Mouse (Mus musculus) MEL (cell line): ENCODE measurements around the gene Ucn2.

Source experiments
- CTCF ChIP-seq, 3 experiments: IDR thresholded peaks in 2 of 3; conservative IDR thresholded peaks in 1 of 3; 2 replicates each; pipeline ENCODE4 v1.5.1; 2011 to 2012; ENCODE audit warnings: low read length in 3 of 3, low read depth in 2 of 3, mild to moderate bottlenecking in 2 of 3, improper control_type of control experiment in 1 of 3, inconsistent platforms in 1 of 3, mixed read lengths in 1 of 3, moderate library complexity in 1 of 3; ENCODE audit not compliant: control insufficient read depth in 1 of 3, insufficient read depth in 1 of 3, poor library complexity in 1 of 3, severe bottlenecking in 1 of 3
- ELF1 ChIP-seq: IDR thresholded peaks from 2 replicates; pipeline ENCODE4 v1.6.1; 2014; ENCODE audit warnings: low read depth, mild to moderate bottlenecking, inconsistent platforms, low read length, improper control_type of control experiment, moderate library complexity
- EP300 ChIP-seq, 2 experiments: IDR thresholded peaks; 2 replicates each; pipeline ENCODE4 v1.6.1; 2011; ENCODE audit warnings: improper control_type of control experiment in 2 of 2, low read length in 2 of 2, low read depth in 1 of 2, mild to moderate bottlenecking in 1 of 2
- MAFK ChIP-seq: IDR thresholded peaks from 2 replicates; pipeline ENCODE4 v1.6.1; 2011; ENCODE audit warnings: low read depth, mild to moderate bottlenecking, low read length, improper control_type of control experiment, borderline replicate concordance
- MAX ChIP-seq: IDR thresholded peaks from 2 replicates; pipeline ENCODE4 v1.6.1; 2011; ENCODE audit warnings: low read length, improper control_type of control experiment
- MYB ChIP-seq: IDR thresholded peaks from 2 replicates; pipeline ENCODE4 v1.6.1; 2011; ENCODE audit warnings: mild to moderate bottlenecking, low read depth, low read length, improper control_type of control experiment
- MYC ChIP-seq: IDR thresholded peaks from 2 replicates; pipeline ENCODE4 v1.6.1; 2011; ENCODE audit warnings: low read depth, mild to moderate bottlenecking, low read length, improper control_type of control experiment, moderate library complexity
- POLR2A ChIP-seq, 2 experiments: IDR thresholded peaks; 2 replicates each; pipeline ENCODE4 v1.6.1; 2011 to 2012; ENCODE audit warnings: low read length in 2 of 2, mild to moderate bottlenecking in 2 of 2, control low read depth in 1 of 2, improper control_type of control experiment in 1 of 2, low read depth in 1 of 2, moderate library complexity in 1 of 2; ENCODE audit not compliant: control insufficient read depth in 1 of 2, insufficient read depth in 1 of 2, poor library complexity in 1 of 2
- POLR2AphosphoS5 ChIP-seq: IDR thresholded peaks from 2 replicates; pipeline ENCODE4 v1.6.1; 2012; ENCODE audit warnings: low read depth, borderline replicate concordance, mild to moderate bottlenecking, inconsistent platforms, low read length, moderate library complexity, mixed read lengths
- USF1 ChIP-seq: IDR thresholded peaks from 2 replicates; pipeline ENCODE4 v1.6.1; 2014; ENCODE audit warnings: low read depth, mild to moderate bottlenecking, inconsistent platforms, low read length, improper control_type of control experiment, moderate library complexity
- ZC3H11A ChIP-seq: IDR thresholded peaks from 2 replicates; pipeline ENCODE4 v1.6.1; 2012; ENCODE audit warnings: low read depth, mild to moderate bottlenecking, inconsistent platforms, low read length, improper control_type of control experiment
- ZNF384 ChIP-seq: IDR thresholded peaks from 2 replicates; pipeline ENCODE4 v1.6.1; 2012; ENCODE audit warnings: low read depth, mild to moderate bottlenecking, inconsistent platforms, low read length, improper control_type of control experiment

DNA sequence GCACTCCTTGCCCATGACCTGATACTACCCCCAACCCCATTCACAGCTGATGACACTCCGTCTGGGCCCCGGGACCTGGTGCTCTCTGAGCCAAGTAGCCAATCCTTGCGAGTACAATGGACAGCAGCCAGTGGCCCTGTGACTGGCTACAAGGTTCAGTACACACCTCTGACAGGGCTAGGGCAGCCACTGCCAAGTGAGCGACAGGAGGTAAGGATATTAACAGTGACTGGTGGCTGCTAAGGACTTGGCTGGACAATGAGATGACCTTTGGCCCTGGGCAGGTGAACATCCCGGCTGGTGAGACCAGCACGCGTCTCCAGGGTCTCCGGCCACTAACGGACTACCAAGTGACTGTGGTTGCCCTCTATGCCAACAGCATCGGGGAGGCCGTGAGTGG, 30.0 kb upstream of the Ucn2 start:
- TF ChIP-seq USF1 (no peak), POLR2A (IDR thresholded peaks at IDR 0.05; ENCODE audit: control insufficient read depth in 1 of 2, insufficient read depth in 1 of 2, low read depth in 1 of 2, low read length in 2 of 2, poor library complexity in 1 of 2) (no peak), EP300 (IDR thresholded peaks at IDR 0.05; ENCODE audit: low read depth in 1 of 2, low read length in 2 of 2) (no peak), POLR2AphosphoS5 (no peak), MYC (no peak), MAX (no peak), CTCF (IDR thresholded peaks at IDR 0.05 in 2 of 3, conservative IDR thresholded peaks at IDR 0.05 in 1 of 3; ENCODE audit: control insufficient read depth in 1 of 3, insufficient read depth in 1 of 3, low read depth in 2 of 3, low read length in 3 of 3, poor library complexity in 1 of 3, severe bottlenecking in 1 of 3) (no peak), ELF1 (no peak), ZNF384 (no peak), ZC3H11A (no peak), MYB (no peak), MAFK (no peak)
